Mouse (Mus musculus): ENCODE measurements around the gene Rbmx2.

The Rbmx2 gene

GRCm38 (mm10) chrX:48694864-48695371 is at the start of gene Rbmx2:
Gene Rbmx2 (plus strand): TSS chrX:48695004.
- peak; percentile 92 for DNase-seq

GRCm38 (mm10) chrX:48666807-48667206 is 28.0 kb upstream of the Rbmx2 start:
- DNase-seq = no peak

- DNase-seq = peak; percentile 6
Observed at GRCm38 (mm10) chrX:48669588-48669987, 25.2 kb upstream of the Rbmx2 start.

GRCm38 (mm10) chrX:48671714-48672113 is 23.1 kb upstream of the Rbmx2 start:
- DNase-seq = no peak

- no peak for DNase-seq
Observed at GRCm38 (mm10) chrX:48674171-48674570, 20.6 kb upstream of the Rbmx2 start, which contains the start of gene Gpr119. Gene Gpr119 (minus strand): TSS chrX:48674478.

- peak; percentile 50 for DNase-seq
Observed at GRCm38 (mm10) chrX:48683451-48683850, 11.4 kb upstream of the Rbmx2 start.

- peak; percentile 5 for DNase-seq
Observed at GRCm38 (mm10) chrX:48683857-48684256, 10.9 kb upstream of the Rbmx2 start.

GRCm38 (mm10) chrX:48694460-48694859 is 344 bp upstream of the Rbmx2 start:
- no peak for DNase-seq

- DNase-seq = no peak
Observed at GRCm38 (mm10) chrX:48709701-48710100, 14.9 kb downstream of the Rbmx2 start.

GRCm38 (mm10) chrX:48712846-48713245 is 18.0 kb downstream of the Rbmx2 start:
- DNase-seq = no peak

- DNase-seq = no peak
Observed at GRCm38 (mm10) chrX:48754710-48755283, 60.0 kb downstream of the Rbmx2 start.

Measured in liver (tissue).